Mouse (Mus musculus) testis, adult 2 months (tissue): ENCODE measurements at regions not wholly inside any gene's neighbourhood (a gene's known extent, or its start where the extent isn't known, plus 50 kb on each side); places are given as distances from the start of the nearest gene placed in this dataset.

Experiments used
- CTCF ChIP-seq: fragments of 200-500 bp; IDR thresholded peaks from 2 replicates; pipeline ENCODE4 v1.5.1; 2012; ENCODE audit warnings: low read depth, mild to moderate bottlenecking, inconsistent platforms, low read length, moderate library complexity; ENCODE audit not compliant: control insufficient read depth, insufficient read depth, insufficient replicate concordance
- POLR2A ChIP-seq: fragments of 200-500 bp; IDR thresholded peaks from 2 replicates; pipeline ENCODE4 v1.6.1; 2012; ENCODE audit warnings: low read depth, mild to moderate bottlenecking, inconsistent platforms, low read length, moderate library complexity; ENCODE audit not compliant: control insufficient read depth

DNA sequence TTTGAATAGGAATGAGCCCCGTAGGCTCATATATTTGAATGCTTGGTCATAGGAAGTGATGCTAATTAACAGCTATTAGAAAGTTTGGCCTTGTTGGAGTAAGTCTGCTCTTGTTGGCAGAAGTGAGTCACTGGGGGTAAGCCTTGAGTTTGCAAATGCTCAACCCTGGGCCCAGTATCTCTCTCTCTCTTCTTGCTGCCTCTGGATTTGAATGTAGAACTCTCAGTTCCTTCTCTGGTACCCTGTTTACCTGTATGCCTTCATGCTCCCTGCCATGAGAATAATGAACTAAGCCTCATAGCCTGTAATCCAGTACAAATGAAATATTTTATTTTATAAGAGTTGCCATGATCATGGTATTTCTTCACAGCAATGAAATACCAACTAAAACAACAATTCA is 308.4 kb upstream of the Tbl1xr1 start:
- TF ChIP-seq POLR2A (no peak), CTCF (no peak)
